Mouse (Mus musculus) limb, embryonic 10.5 days (tissue): ENCODE data around the gene Elmod2. TPM values are rescaled to one million over a fixed set of nuclear protein-coding genes. Genes with fewer than 3 reads are reported as not detected.
"Not testable (repeated sequence)": the region's sequence is repeated elsewhere in the genome, so short reads cannot be mapped to it uniquely, and the experiment has no call there.

Experiments
- DNase-seq: peaks from one replicate; pipeline ENCODE4 v3.0.0-alpha.2; 2017; ENCODE audit warnings: low spot score
- H3K27ac ChIP-seq: fragments of 300-500 bp; sonication (generic); 2 replicates; pipeline ENCODE4 v1.5.1; 2016; ENCODE audit warnings: mild to moderate bottlenecking
- H3K27me3 ChIP-seq: fragments of 300-500 bp; sonication (generic); 2 replicates; pipeline ENCODE4 v1.6.1; 2016; ENCODE audit warnings: low read depth, mild to moderate bottlenecking; ENCODE audit not compliant: poor library complexity, severe bottlenecking
- H3K36me3 ChIP-seq: fragments of 300-500 bp; sonication (generic); 2 replicates; pipeline ENCODE4 v1.6.1; 2016; ENCODE audit warnings: mild to moderate bottlenecking, moderate library complexity
- H3K4me1 ChIP-seq: fragments of 300-500 bp; sonication (generic); 2 replicates; pipeline ENCODE4 v1.6.1; 2016
- H3K4me3 ChIP-seq: fragments of 300-500 bp; sonication (generic); 2 replicates; pipeline ENCODE4 v1.5.1; 2016; ENCODE audit warnings: mild to moderate bottlenecking, moderate library complexity
- H3K9me3 ChIP-seq: fragments of 300-500 bp; sonication (generic); replicated peaks from 2 replicates; pipeline ENCODE4 v1.6.1; 2016; ENCODE audit warnings: mild to moderate bottlenecking
- WGBS: fragments of 180-500 bp; shearing (Covaris S2); methylation state at CpG from one replicate; pipeline ENCODE4 v1.1.7; 2016; 5-methylcytosine and 5-hydroxymethylcytosine counted together
- polyA plus RNA-seq: library from polyadenylated mRNA; unstranded; fragments of >200 nt; fragmentation: Nextera tagmentation; extraction: Ambion mirVana; gene quantifications from 2 replicates; pipeline ENCODE4 v1.2.1, GENCODE M21; 2016

Gene Elmod2
- polyA plus RNA-seq, 1 experiment from 2014 or later, result 23.4 TPM

GRCm38 (mm10) chr8:83322374-83322773 lies 9.9 kb downstream of the Elmod2 start:
- H3K4me1 ChIP-seq, result peaks cover 9% of the 10 kb centered on the region; the same call in 1 of the 2 replicates
- H3K36me3 ChIP-seq, result peaks cover 54% of the 10 kb centered on the region
- H3K4me3 ChIP-seq, result no peak overlapping the region
- H3K27me3 ChIP-seq, result no peaks in the 10 kb centered on the region
- DNase-seq, result peak; percentile 19
- no peak overlapping the region for H3K27ac ChIP-seq
- H3K9me3 ChIP-seq, result no peaks in the 10 kb centered on the region
- 93% methylated on average over 6 of the region's 6 CpGs for whole genome bisulfite sequencing

GRCm38 (mm10) chr8:83320543-83320942 lies 11.7 kb downstream of the Elmod2 start:
- H3K4me1 ChIP-seq, result peaks cover 9% of the 10 kb centered on the region; the same call in 1 of the 2 replicates
- peak; percentile 29 for DNase-seq
- H3K36me3 ChIP-seq, result peaks cover 62% of the 10 kb centered on the region
- 36% methylated on average over 3 of the region's 3 CpGs for WGBS
- no peaks in the 10 kb centered on the region for H3K9me3 ChIP-seq
- no peak overlapping the region for H3K27ac ChIP-seq
- no peaks in the 10 kb centered on the region for H3K27me3 ChIP-seq
- H3K4me3 ChIP-seq, result no peak overlapping the region

DNA sequence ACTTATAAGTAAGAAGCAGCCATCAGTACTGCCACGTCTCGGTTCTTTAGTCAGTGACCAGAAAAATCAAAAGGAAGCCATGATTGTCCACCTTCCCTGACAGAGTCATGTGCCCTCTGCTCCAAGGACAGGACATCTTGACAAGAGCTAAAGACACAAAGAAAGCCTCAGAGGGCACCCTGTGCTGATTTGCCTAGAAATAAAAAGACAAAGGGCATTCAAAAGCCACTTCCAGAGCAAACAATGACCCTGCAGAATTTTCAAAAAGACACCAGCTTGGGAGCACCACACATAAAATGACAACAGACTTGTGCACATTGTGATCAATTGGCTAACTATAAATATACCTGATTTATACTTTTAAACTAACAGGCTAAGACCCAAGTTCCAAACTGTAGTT lies 16.6 kb downstream of the Elmod2 start:
- WGBS, result 85% methylated on average over 2 of the region's 2 CpGs
- Histone ChIP-seq H3K9me3 (no peaks in the 10 kb centered on the region), H3K36me3 (peaks cover 58% of the 10 kb centered on the region), H3K27ac (no peak overlapping the region), H3K27me3 (no peaks in the 10 kb centered on the region), H3K4me1 (peaks cover 6% of the 10 kb centered on the region; the same call in 1 of the 2 replicates), H3K4me3 (no peak overlapping the region)
- no peak for DNase-seq

GRCm38 (mm10) chr8:83315084-83315483 lies 17.2 kb downstream of the Elmod2 start:
- DNase-seq, H3K27me3 ChIP-seq, H3K9me3 ChIP-seq, H3K4me1 ChIP-seq, H3K27ac ChIP-seq, H3K4me3 ChIP-seq: not testable (repeated sequence)
- WGBS, result 86% methylated on average over 4 of the region's 4 CpGs
- peaks cover 53% of the 10 kb centered on the region for H3K36me3 ChIP-seq

GRCm38 (mm10) chr8:83309836-83310235 lies 22.4 kb downstream of the Elmod2 start:
- WGBS, result 94% methylated on average over 6 of the region's 6 CpGs
- Histone ChIP-seq H3K36me3 (peaks cover 13% of the 10 kb centered on the region), H3K27ac (no peak overlapping the region)

DNA sequence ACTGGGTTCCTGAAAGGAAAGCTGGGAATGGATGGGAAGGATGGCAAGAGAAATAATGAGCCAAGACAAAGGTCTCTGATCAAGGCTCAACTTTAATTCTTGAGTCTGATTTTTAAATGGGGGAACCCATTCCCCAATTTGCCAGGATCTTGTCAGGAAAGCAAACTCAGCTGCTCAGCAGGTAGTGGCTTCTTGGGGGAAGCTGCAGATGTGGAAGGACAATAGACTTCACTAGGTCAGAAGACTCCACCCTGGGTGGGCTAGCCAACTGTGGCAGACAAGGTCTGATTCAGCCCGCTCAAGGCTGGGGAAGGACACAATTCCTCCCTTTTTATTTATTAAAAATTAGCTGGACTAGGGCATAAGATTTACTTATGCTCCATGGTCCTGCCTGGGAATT lies 27.3 kb downstream of the Elmod2 start:
- Histone ChIP-seq H3K27me3 (no peaks in the 10 kb centered on the region), H3K4me1 (no peaks in the 10 kb centered on the region), H3K9me3 (no peaks in the 10 kb centered on the region), H3K27ac (no peak overlapping the region), H3K4me3 (no peak overlapping the region), H3K36me3 (no peaks in the 10 kb centered on the region)
- 96% methylated on average over 1 of the region's 1 CpGs for WGBS
- no peak for DNase-seq

More at GRCm38 (mm10) chr8:83309836-83310235, 22.4 kb downstream of the Elmod2 start:
- Histone ChIP-seq H3K9me3 (no peaks in the 10 kb centered on the region), H3K4me3 (no peak overlapping the region), H3K4me1 (no peaks in the 10 kb centered on the region), H3K27me3 (no peaks in the 10 kb centered on the region)
- no peak for DNase-seq

GRCm38 (mm10) chr8:83300135-83300534 lies 32.2 kb downstream of the Elmod2 start:
- Histone ChIP-seq H3K27ac (no peak overlapping the region), H3K27me3 (no peaks in the 10 kb centered on the region), H3K36me3 (no peaks in the 10 kb centered on the region), H3K4me3 (no peak overlapping the region), H3K4me1 (no peaks in the 10 kb centered on the region), H3K9me3 (no peaks in the 10 kb centered on the region)
- no peak for DNase-seq
- WGBS, result 62% methylated on average over 1 of the region's 1 CpGs

DNA sequence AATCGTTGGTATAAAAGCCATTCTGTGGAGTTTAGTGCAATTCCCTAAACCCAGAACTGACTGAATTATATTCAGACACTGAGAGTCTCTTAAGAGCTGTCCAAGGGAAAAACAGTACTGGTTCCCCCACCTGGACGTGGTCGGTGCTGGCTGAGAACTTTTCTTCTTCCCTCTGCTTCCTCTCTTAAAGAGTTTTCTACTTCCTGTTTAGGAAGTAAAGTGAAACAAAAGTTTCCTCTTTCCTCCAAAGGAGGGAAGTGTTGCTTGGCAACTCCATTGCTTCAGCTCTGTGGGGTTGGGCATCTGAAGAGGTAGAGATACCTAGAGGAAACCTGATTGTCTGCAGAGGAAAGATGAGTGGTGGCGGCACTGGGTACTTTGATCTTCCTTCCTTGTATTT lies 34.9 kb downstream of the Elmod2 start:
- H3K27ac ChIP-seq, result no peak overlapping the region
- 81% methylated on average over 4 of the region's 4 CpGs for whole genome bisulfite sequencing

GRCm38 (mm10) chr8:83290176-83290575 lies 42.1 kb downstream of the Elmod2 start, which contains the start of gene Ucp1:
TSS of gene Ucp1 (plus strand) at chr8:83290352.
- DNase-seq, result peak; percentile 41
- Histone ChIP-seq H3K27ac (no peak within 1 kb of the TSS), H3K27me3 (peaks cover 45% of the 10 kb centered on the region), H3K4me1 (peaks cover 13% of the 10 kb centered on the region), H3K36me3 (no peaks in the 10 kb centered on the region), H3K4me3 (peak within 1 kb of the TSS; percentile 43), H3K9me3 (no peaks in the 10 kb centered on the region)
- WGBS, result 5% methylated on average over 20 of the region's 20 CpGs

More for the DNA sequence above, 34.9 kb downstream of the Elmod2 start:
- H3K27me3 ChIP-seq, result peaks cover 2% of the 10 kb centered on the region; the same call in 1 of the 2 replicates
- DNase-seq, result no peak
- H3K4me3 ChIP-seq, result no peak overlapping the region
- no peaks in the 10 kb centered on the region for H3K36me3 ChIP-seq
- H3K4me1 ChIP-seq, result peaks cover 4% of the 10 kb centered on the region; the same call in 1 of the 2 replicates
- H3K9me3 ChIP-seq, result no peaks in the 10 kb centered on the region

GRCm38 (mm10) chr8:83285391-83285790 lies 46.9 kb downstream of the Elmod2 start:
- 89% methylated on average over 8 of the region's 8 CpGs for WGBS
- DNase-seq, result no peak
- Histone ChIP-seq H3K4me3 (no peak overlapping the region), H3K27ac (no peak overlapping the region), H3K4me1 (peaks cover 7% of the 10 kb centered on the region), H3K9me3 (no peaks in the 10 kb centered on the region), H3K36me3 (no peaks in the 10 kb centered on the region), H3K27me3 (peaks cover 23% of the 10 kb centered on the region)

GRCm38 (mm10) chr8:83278431-83278830 lies 53.9 kb downstream of the Elmod2 start:
- Histone ChIP-seq H3K36me3 (no peaks in the 10 kb centered on the region), H3K27ac (no peak overlapping the region), H3K27me3 (no peaks in the 10 kb centered on the region), H3K4me3 (no peak overlapping the region), H3K9me3 (no peaks in the 10 kb centered on the region), H3K4me1 (peaks cover 7% of the 10 kb centered on the region)
- 90% methylated on average over 6 of the region's 6 CpGs for WGBS
- DNase-seq, result no peak

DNA sequence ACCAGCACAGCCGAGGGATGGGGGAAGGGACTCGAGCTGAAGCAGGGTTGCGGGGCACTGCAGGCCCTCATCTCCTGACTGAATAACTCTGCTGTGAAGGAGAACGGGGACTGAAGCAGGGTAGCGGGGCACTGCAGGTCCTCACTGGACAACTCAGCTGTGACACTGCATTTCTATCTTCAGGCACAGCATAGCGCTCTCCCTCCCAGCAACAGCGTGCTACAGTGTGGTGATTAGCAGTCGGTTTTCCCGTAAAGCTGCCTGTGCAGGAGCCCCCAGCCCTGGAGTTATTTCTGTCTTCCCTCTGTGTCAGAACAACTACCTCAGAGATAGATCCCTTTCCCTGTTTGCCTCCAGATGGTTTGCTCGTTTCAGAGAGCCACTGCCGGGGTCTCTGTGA lies 57.8 kb downstream of the Elmod2 start:
- Histone ChIP-seq H3K9me3 (no peaks in the 10 kb centered on the region), H3K36me3 (peaks cover 7% of the 10 kb centered on the region; the same call in 1 of the 2 replicates), H3K4me1 (peaks cover 7% of the 10 kb centered on the region), H3K27me3 (no peaks in the 10 kb centered on the region), H3K4me3 (no peak overlapping the region), H3K27ac (peak overlapping the region; percentile 30; the same call in 1 of the 2 replicates)
- 60% methylated on average over 11 of the region's 11 CpGs for WGBS
- DNase-seq, result no peak

DNA sequence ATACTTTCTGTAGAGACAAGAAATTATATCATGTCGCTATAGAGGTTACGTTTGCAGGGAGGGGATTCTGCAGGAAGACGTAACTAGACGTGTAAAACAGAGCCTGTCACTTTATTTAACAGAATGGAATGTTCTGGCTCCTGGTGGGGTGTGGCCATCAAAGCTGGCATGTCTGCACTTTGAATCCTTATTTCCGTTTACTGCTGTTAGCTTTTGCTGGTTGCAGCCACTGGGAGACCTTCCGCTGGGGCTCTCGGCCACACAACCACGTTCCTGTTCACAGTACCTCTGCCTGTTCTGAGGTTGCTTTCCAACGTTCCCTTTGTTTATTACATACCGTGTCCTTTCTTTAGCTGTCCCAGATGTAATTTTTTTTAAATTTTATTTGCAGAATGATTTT lies 59.8 kb downstream of the Elmod2 start:
- Histone ChIP-seq H3K4me3 (no peak overlapping the region), H3K4me1 (peaks cover 7% of the 10 kb centered on the region), H3K9me3 (no peaks in the 10 kb centered on the region), H3K27me3 (no peaks in the 10 kb centered on the region), H3K36me3 (peaks cover 7% of the 10 kb centered on the region; the same call in 1 of the 2 replicates), H3K27ac (no peak overlapping the region)
- WGBS, result 89% methylated on average over 10 of the region's 10 CpGs
- no peak for DNase-seq

DNA sequence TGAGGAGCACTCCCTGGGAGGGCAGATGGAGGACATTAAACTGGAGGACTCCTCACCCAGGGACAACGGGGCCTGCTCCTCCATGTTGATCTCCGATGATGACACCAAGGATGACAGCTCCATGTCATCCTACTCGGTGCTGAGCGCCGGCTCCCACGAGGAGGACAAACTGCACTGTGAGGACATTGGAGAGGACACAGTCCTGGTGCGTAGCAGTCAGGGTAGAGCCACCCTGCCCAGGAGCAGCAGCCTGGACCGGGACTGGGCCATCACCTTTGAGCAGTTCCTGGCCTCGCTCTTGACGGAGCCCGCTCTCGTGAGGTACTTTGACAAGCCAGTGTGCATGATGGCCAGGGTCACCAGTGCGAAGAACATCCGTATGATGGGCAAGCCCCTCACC lies 61.1 kb downstream of the Elmod2 start:
- Histone ChIP-seq H3K36me3 (peaks cover 16% of the 10 kb centered on the region), H3K9me3 (no peaks in the 10 kb centered on the region), H3K4me1 (peaks cover 7% of the 10 kb centered on the region), H3K4me3 (no peak overlapping the region), H3K27me3 (no peaks in the 10 kb centered on the region), H3K27ac (no peak overlapping the region)
- DNase-seq, result no peak
- 94% methylated on average over 14 of the region's 14 CpGs for WGBS
